Mouse (Mus musculus) brain, adult 10 weeks (tissue): ENCODE results near the gene Dhfr. TPM values are rescaled to one million over a fixed set of nuclear protein-coding genes. Genes with fewer than 3 reads are reported as not detected.

Source experiments
- polyA plus RNA-seq: library from polyadenylated mRNA; stranded (reverse); fragments of 350-450 nt; fragmentation: Illumina TruSeq; extraction: RNeasy Lipid Tissue Mini Kit (QIAGEN cat#74804); gene quantifications from one replicate; pipeline ENCODE4 v1.2.3, GENCODE M21; 2015; ENCODE audit warnings: low read depth, low replicate concordance

The Dhfr gene
- 2.6 TPM for polyA plus RNA-seq

DNA sequence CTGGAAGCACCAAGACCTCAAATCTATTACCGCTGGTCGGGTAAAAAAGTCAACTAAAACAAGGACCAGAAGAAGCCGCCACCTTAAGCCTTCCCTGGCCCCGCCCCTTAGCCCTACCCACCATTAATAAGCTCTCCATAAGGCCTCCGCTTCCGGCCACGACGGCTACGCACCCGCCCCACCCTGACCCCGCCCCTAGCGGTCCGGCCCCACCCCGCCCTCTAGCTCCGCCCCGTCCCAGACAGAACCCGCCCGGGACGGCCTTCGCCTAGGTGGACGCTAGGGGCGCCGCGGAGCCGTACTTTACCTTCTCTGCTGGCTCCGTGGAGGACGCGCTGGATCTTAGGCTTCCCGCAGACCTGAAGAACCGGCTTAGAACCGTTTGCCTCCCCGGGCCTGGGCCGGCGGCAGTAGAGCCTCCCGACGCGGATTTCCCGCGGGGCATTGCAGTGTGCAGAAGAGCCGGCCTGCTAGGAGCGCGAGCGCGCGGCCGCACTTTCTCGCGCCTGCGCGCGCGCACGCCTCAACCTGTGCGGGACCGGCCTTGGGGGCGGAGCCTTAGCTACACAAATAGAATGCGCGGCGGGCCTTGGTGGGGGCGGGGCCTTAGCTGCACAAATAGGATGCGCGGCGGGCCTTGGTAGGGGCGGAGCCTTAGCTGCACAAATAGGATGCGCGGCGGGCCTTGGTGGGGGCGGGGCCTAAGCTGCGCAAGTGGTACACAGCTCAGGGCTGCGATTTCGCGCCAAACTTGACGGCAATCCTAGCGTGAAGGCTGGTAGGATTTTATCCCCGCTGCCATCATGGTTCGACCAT is at the start of gene Dhfr, which contains the start of gene Msh3:
Gene Dhfr, plus strand, starts transcription at position 271 of the 816 bp plus-strand sequence.
Gene Msh3, minus strand, starts transcription at position 548 of the 816 bp plus-strand sequence.

DNA sequence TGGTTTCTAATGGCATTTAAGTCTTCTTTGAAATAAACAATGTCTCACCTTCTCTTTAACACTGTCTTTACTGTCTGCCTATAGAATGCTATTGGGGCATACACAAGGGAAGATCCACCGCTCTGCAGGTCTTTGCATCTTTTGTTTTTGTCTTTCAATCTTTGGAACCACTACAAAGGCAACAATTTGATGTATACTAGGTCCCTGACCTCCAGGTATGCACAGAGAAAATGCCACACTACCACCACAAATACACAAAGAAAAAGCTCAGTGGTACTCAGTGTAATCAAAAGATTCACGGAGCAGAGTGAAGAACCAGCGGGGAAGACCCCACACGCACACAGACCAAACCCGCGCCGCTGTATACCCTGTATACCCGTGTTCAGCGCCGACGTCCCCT is 48.8 kb upstream of the Dhfr start, which contains the start of gene Gm20379:
Gene Gm20379, plus strand, starts transcription at position 301 of the 400 bp plus-strand sequence.

DNA sequence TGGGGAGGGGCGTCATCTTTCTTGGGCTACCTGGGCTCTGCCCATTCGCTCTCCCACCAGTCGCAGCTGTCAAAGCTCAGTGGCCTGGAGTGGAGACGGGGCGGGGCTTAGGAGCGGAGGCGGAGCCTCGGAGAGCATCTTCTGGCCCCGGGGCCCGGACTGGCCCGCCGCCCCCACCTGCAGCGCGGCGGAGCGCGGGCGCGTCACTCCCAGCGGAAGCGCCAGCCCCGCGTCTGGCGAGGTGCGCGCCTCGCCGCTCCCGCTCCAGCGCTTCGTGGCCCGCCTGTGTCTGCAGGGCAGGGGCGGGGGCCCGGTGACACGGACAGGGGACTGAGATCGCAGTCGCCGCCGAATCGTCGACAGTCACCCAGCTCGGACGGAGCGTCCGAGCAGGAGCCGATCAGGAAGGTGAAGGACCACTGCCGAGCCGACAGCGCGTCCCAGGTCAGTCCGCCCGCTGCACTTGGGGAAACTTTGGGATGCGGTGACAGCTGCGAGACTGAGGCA is 71.3 kb downstream of the Dhfr start, which contains the start of gene Ankrd34b:
Gene Ankrd34b, plus strand, starts transcription at position 139 of the 507 bp plus-strand sequence.

Other genes starting within 250 kb of the Dhfr start
- 113 TPM for gene Rasgrf2, start 223.1 kb upstream of the Dhfr start, polyA plus RNA-seq
- gene Gm20379, start 48.7 kb upstream of the Dhfr start, polyA plus RNA-seq: not detected
- 15.7 TPM for gene Msh3, start 277 bp downstream of the Dhfr start, polyA plus RNA-seq
- 22.1 TPM for gene Ankrd34b, start 71.2 kb downstream of the Dhfr start, polyA plus RNA-seq
- gene Fam151b, start 129.3 kb downstream of the Dhfr start, polyA plus RNA-seq: 17.0 TPM
- gene Zfyve16, start 176.1 kb downstream of the Dhfr start, polyA plus RNA-seq: 11.1 TPM
- gene Spz1, start 221.4 kb downstream of the Dhfr start, polyA plus RNA-seq: not detected